ENCODE assay signal across 11 mouse cellular contexts in genomic region chr14:118209642-118210041, GRCm38 (mm10). TPM values are rescaled to one million over a fixed set of nuclear protein-coding genes. Genes with fewer than 3 reads are reported as not detected.
A peak's percentile ranks its signal among the peaks of the same experiment; 100 is the strongest.
DNase-seq lines count a peak whose midpoint lies in the region; ATAC-seq and TF ChIP-seq lines count a peak whose summit lies in the region.
"Had no signal": no experiment of that assay in that cellular context is flagged by ENCODE, and none has a peak within 500 bp of the region (broad histone marks: within the 10 kb centered on the region; RNA-seq: fewer than 3 reads in every experiment).

No protein-coding gene starts in this region.

- no peaks in the 10 kb centered on the region for H3K36me3 ChIP-seq in liver, embryonic 14.5 days (replicated peaks; ENCODE audit: control insufficient read depth, insufficient read depth, low read depth)
- H3K36me3 ChIP-seq in forebrain, embryonic 13.5 days (ENCODE audit: poor library complexity, severe bottlenecking) = no peaks in the 10 kb centered on the region
- H3K36me3 ChIP-seq in midbrain, embryonic 12.5 days = no peaks in the 10 kb centered on the region
- H3K36me3 ChIP-seq: embryonic facial prominence, embryonic 13.5 days had no signal

- WGBS in liver, embryonic 14.5 days (ENCODE audit: insufficient replicate concordance) = 22% methylated on average over 5 of the region's 5 CpGs
- WGBS in forebrain, embryonic 13.5 days = 5% methylated on average over 5 of the region's 5 CpGs
- 8% methylated on average over 5 of the region's 5 CpGs for WGBS in midbrain, embryonic 12.5 days

- peak; percentile 34 to 41 for DNase-seq in adrenal gland, postnatal 36 days
- DNase-seq in adrenal gland, adult 8-10 months = no peak
- no peak for DNase-seq in liver, embryonic 14.5 days (ENCODE audit: low read depth in 3 of 3, low spot score in 3 of 3)
- no peak for DNase-seq in liver
- no peak for DNase-seq in frontal cortex, postnatal 25 days (ENCODE audit: low spot score in 2 of 2)
- no peak for DNase-seq in adrenal gland, postnatal 25 days

- ATAC-seq in liver, embryonic 14.5 days (ENCODE audit: insufficient read depth) = no peak
- peak; percentile 54; the same call in 1 of the 2 replicates for ATAC-seq in forebrain, embryonic 13.5 days
- peak; percentile 74 for ATAC-seq in midbrain, embryonic 12.5 days (ENCODE audit: low FRiP score, low read depth)

- H3K9me3 ChIP-seq in liver, embryonic 14.5 days (ENCODE audit: control insufficient read depth, low read length) = no peaks in the 10 kb centered on the region
- H3K9me3 ChIP-seq in forebrain, embryonic 13.5 days (replicated peaks) = peaks cover 3% of the 10 kb centered on the region
- H3K9me3 ChIP-seq in midbrain, embryonic 12.5 days = no peaks in the 10 kb centered on the region

- no peaks in the 10 kb centered on the region for H3K4me1 ChIP-seq in liver, embryonic 14.5 days (replicated peaks; ENCODE audit: control insufficient read depth in 2 of 2, insufficient read depth in 2 of 2, low read length in 1 of 2)
- H3K4me1 ChIP-seq in forebrain, embryonic 13.5 days = peaks cover 8% of the 10 kb centered on the region; the same call in 1 of the 2 replicates
- peaks cover 4% of the 10 kb centered on the region; the same call in 1 of the 2 replicates for H3K4me1 ChIP-seq in midbrain, embryonic 12.5 days
- H3K4me1 ChIP-seq: embryonic facial prominence, embryonic 13.5 days had no signal

- peak; percentile 31; the same call in 1 of the 2 replicates for TF ChIP-seq CTCF in liver, embryonic 14.5 days (IDR thresholded peaks at IDR 0.05; ENCODE audit: low read depth)

- no peak overlapping the region for H3K9ac ChIP-seq in liver, embryonic 14.5 days (replicated peaks)
- no peak overlapping the region for H3K9ac ChIP-seq in forebrain, embryonic 13.5 days
- H3K9ac ChIP-seq in midbrain, embryonic 12.5 days (replicated peaks) = no peak overlapping the region
- H3K9ac ChIP-seq: embryonic facial prominence, embryonic 13.5 days had no signal

- no peaks in the 10 kb centered on the region for H3K27me3 ChIP-seq in liver, embryonic 14.5 days (ENCODE audit: control insufficient read depth, insufficient read depth, low read length)
- peaks cover 27% of the 10 kb centered on the region for H3K27me3 ChIP-seq in forebrain, embryonic 13.5 days
- H3K27me3 ChIP-seq in midbrain, embryonic 12.5 days = peaks cover 32% of the 10 kb centered on the region

- no peak overlapping the region for H3K4me3 ChIP-seq in liver, embryonic 14.5 days (ENCODE audit: insufficient read depth in 1 of 2, low read depth in 2 of 2, low read length in 2 of 2)
- no peak overlapping the region for H3K4me3 ChIP-seq in forebrain, embryonic 13.5 days
- H3K4me3 ChIP-seq in midbrain, embryonic 12.5 days = no peak overlapping the region
- H3K4me3 ChIP-seq: embryonic facial prominence, embryonic 13.5 days had no signal

- H3K27ac ChIP-seq in liver, embryonic 14.5 days = no peak overlapping the region
- H3K27ac ChIP-seq in forebrain, embryonic 13.5 days = no peak overlapping the region
- H3K27ac ChIP-seq in midbrain, embryonic 12.5 days (replicated peaks) = no peak overlapping the region
- H3K27ac ChIP-seq: embryonic facial prominence, embryonic 13.5 days had no signal

- no peak overlapping the region for H3K4me2 ChIP-seq in liver, embryonic 14.5 days (ENCODE audit: low read depth)
- H3K4me2 ChIP-seq in forebrain, embryonic 13.5 days = no peak overlapping the region
- H3K4me2 ChIP-seq in midbrain, embryonic 12.5 days (replicated peaks) = no peak overlapping the region
- H3K4me2 ChIP-seq: embryonic facial prominence, embryonic 13.5 days had no signal

- TF ChIP-seq EP300 in liver, embryonic 14.5 days (IDR thresholded peaks at IDR 0.05; ENCODE audit: low read depth) = no peak

RNA-seq across cellular contexts. Expression of gene Sox21, which starts 27.2 kb away (rescaled TPM):
- total RNA-seq in adrenal gland, postnatal 36 days (2021) = under 1 TPM in 1 of 2 experiments, not detected in 1; 0.10 TPM
- total RNA-seq in adrenal gland, adult 8-10 months (2022) = under 1 TPM in 3 of 4 experiments, not detected in 1; 0.09 to 0.17 (median 0.17) TPM
- polyA plus RNA-seq in liver, embryonic 14.5 days (2012; rRNA removed) = 0.01 TPM in 1 of 2 replicates, not detected in the other
- polyA plus RNA-seq in liver, embryonic 14.5 days (2014; fragmentation: Nextera tagmentation; extraction: Ambion mirVana) = not detected in 2 replicates
- 8.9 and 11.5 TPM in 2 replicates for polyA plus RNA-seq in forebrain, embryonic 13.5 days (2015; fragmentation: Nextera tagmentation; extraction: Ambion mirVana)
- polyA plus RNA-seq in midbrain, embryonic 12.5 days (2016; fragmentation: Nextera tagmentation; extraction: Ambion mirVana) = 34.8 and 35.5 TPM in 2 replicates
- not detected in 2 replicates for total RNA-seq in adrenal gland, postnatal 25 days (2021)

RNA-seq across cellular contexts. Expression of gene Gm9376, which starts 57.1 kb away (rescaled TPM):
- total RNA-seq in adrenal gland, postnatal 36 days (2021) = not detected
- total RNA-seq in adrenal gland, adult 8-10 months (2022) = not detected
- polyA plus RNA-seq in liver, embryonic 14.5 days (2012; rRNA removed) = not detected in 2 replicates
- not detected in 2 replicates for polyA plus RNA-seq in liver, embryonic 14.5 days (2014; fragmentation: Nextera tagmentation; extraction: Ambion mirVana)
- polyA plus RNA-seq in forebrain, embryonic 13.5 days (2015; fragmentation: Nextera tagmentation; extraction: Ambion mirVana) = not detected in 2 replicates
- not detected in 2 replicates for polyA plus RNA-seq in midbrain, embryonic 12.5 days (2016; fragmentation: Nextera tagmentation; extraction: Ambion mirVana)
- not detected in 2 replicates for total RNA-seq in adrenal gland, postnatal 25 days (2021)
- polyA plus RNA-seq: embryonic facial prominence, embryonic 13.5 days; large intestine, adult 2 months; neural tube, embryonic 14.5 days had no signal

Comparison
In these comparisons a context has a peak if more than half of its experiments do, and no peak if none do; other contexts are left out.
1. DNase-seq: peak in adrenal gland, postnatal 36 days (2 of 2); none in adrenal gland, adult 8-10 months (single experiment), liver, embryonic 14.5 days (0 of 3), liver (single experiment), frontal cortex, postnatal 25 days (0 of 2) and adrenal gland, postnatal 25 days (single experiment).